Mouse (Mus musculus) cerebellum, adult 2 months (tissue): ENCODE results near the gene Pld1. TPM values are rescaled to one million over a fixed set of nuclear protein-coding genes. Genes with fewer than 3 reads are reported as not detected.

Experiments used
- DNase-seq, 2 experiments: peaks; one replicate each; pipeline ENCODE4 v3.0.0; 2021
- H3K27ac ChIP-seq: fragments of 200-500 bp; 2 replicates; pipeline ENCODE4 v1.5.1; 2012; ENCODE audit warnings: low read length, control low read depth, inconsistent platforms; ENCODE audit not compliant: insufficient read depth
- H3K27me3 ChIP-seq: fragments of 200-500 bp; 2 replicates; pipeline ENCODE4 v1.6.1; 2012; ENCODE audit warnings: inconsistent platforms, mild to moderate bottlenecking, low read length, moderate library complexity; ENCODE audit not compliant: control insufficient read depth, insufficient read depth
- H3K4me1 ChIP-seq: fragments of 200-500 bp; 2 replicates; pipeline ENCODE4 v1.6.1; 2011; ENCODE audit warnings: low read length; ENCODE audit not compliant: control insufficient read depth, insufficient read depth
- H3K4me3 ChIP-seq: fragments of 200-500 bp; replicated peaks from 2 replicates; pipeline ENCODE3; 2011; ENCODE audit warnings: mild to moderate bottlenecking, low read depth, low read length, control low read depth; ENCODE audit not compliant: insufficient read depth
- CTCF ChIP-seq: fragments of 200-500 bp; IDR thresholded peaks from 2 replicates; pipeline ENCODE4 v1.5.1; 2011; ENCODE audit warnings: low read depth, mild to moderate bottlenecking, control low read depth, low read length, moderate library complexity, borderline replicate concordance; ENCODE audit not compliant: insufficient read depth
- POLR2A ChIP-seq: fragments of 200-500 bp; IDR thresholded peaks from 2 replicates; pipeline ENCODE4 v1.6.1; 2011; ENCODE audit warnings: low read length, control low read depth, borderline replicate concordance; ENCODE audit not compliant: insufficient read depth
- WGBS: fragments of 180-500 bp; shearing (Covaris S2); methylation state at CpG from one replicate; pipeline ENCODE4 v1.1.7; 2018; 5-methylcytosine and 5-hydroxymethylcytosine counted together
- polyA plus RNA-seq: library from polyadenylated mRNA; depleted of rRNA; stranded (reverse); fragments of >200 nt; gene quantifications from 2 replicates; pipeline ENCODE4 v1.2.3, GENCODE M21; 2012

The Pld1 gene
- polyA plus RNA-seq, 1 experiment: 6.0 TPM

- Histone ChIP-seq H3K4me3 (no peak overlapping the region), H3K27me3 (no peaks in the 10 kb centered on the region), H3K4me1 (no peaks in the 10 kb centered on the region), H3K27ac (no peak overlapping the region)
- TF ChIP-seq POLR2A (no peak), CTCF (no peak)
- no peak for DNase-seq
- 70% methylated on average over 5 of the region's 5 CpGs for WGBS
Measured at GRCm38 (mm10) chr3:28047599-28047998, 109.1 kb downstream of the Pld1 start.

GRCm38 (mm10) chr3:28049526-28049925 is 111.0 kb downstream of the Pld1 start:
- WGBS: 95% methylated on average over 2 of the region's 2 CpGs
- H3K4me3 ChIP-seq: no peak overlapping the region
- TF ChIP-seq CTCF: no peak
- no peak for TF ChIP-seq POLR2A
- H3K4me1 ChIP-seq: no peaks in the 10 kb centered on the region
- DNase-seq: no peak
- H3K27ac ChIP-seq: no peak overlapping the region
- no peaks in the 10 kb centered on the region for H3K27me3 ChIP-seq

DNA sequence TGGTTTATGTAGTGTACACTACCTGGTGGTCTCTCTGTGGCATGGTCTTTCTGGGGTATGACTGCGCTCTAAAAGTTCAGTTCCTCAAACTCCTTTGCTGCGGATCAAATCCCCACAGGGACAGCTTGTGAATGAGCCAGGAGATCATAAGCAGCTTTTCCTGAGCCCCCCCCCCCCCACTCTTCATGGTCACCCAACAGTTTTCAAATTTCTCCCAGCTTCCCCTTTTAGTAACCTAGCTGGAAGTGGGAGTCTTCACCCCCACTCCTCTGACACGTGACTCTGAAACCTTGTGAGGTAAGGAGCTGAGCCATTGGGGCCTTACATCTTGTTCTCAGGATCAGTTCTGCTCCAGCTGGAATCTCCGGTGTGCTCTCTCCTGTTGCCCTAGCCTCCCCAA is 114.6 kb downstream of the Pld1 start:
- H3K27me3 ChIP-seq: no peaks in the 10 kb centered on the region
- no peak for DNase-seq
- no peaks in the 10 kb centered on the region for H3K4me1 ChIP-seq
- no peak overlapping the region for H3K4me3 ChIP-seq
- WGBS: 89% methylated on average over 4 of the region's 4 CpGs
- no peak for TF ChIP-seq POLR2A
- no peak for TF ChIP-seq CTCF
- no peak overlapping the region for H3K27ac ChIP-seq

DNA sequence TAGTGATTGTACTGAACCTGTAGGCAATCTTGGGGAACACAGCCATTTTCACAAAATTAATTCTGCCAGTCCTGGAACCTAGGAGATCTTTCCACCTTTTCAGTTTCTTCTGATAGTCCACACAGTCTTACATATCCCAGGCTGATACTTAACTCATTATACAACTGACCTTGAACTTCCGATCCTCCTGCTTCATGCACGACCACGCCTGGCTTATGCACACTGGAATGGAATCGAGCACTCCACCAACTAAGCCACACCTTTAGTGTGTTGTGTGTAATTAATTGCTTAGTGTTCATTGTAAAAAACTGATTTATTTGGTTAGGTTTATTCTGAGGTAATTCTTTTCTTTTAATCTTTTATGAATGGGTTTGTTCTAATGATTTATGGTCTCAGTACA is 122.2 kb downstream of the Pld1 start:
- DNase-seq: no peak
- Histone ChIP-seq H3K4me1 (no peaks in the 10 kb centered on the region), H3K27ac (no peak overlapping the region), H3K27me3 (no peaks in the 10 kb centered on the region), H3K4me3 (no peak overlapping the region)
- no peak for TF ChIP-seq CTCF
- TF ChIP-seq POLR2A: no peak
- 95% methylated on average over 4 of the region's 4 CpGs for WGBS

DNA sequence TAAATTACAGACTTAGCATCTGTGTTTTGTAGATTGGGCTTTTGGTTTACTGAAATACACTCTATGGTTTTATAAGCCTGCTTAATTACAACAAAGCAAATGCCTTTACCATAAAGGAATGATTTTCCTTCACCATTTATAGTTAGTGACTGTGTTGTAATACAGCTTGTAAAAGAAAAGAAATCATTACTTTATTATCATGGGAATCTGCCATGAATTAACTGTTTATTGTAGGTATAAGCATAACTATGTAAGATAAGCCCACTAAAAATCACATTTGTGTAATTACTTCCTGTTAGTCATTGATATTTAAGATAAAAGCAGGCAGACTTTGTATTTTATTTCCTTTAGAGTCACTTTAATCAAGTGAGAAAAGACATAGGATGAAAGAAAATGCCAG is 122.7 kb downstream of the Pld1 start:
- no peak for DNase-seq
- Histone ChIP-seq H3K4me1 (no peaks in the 10 kb centered on the region), H3K4me3 (no peak overlapping the region), H3K27ac (no peak overlapping the region), H3K27me3 (no peaks in the 10 kb centered on the region)
- TF ChIP-seq POLR2A: no peak
- TF ChIP-seq CTCF: no peak

DNA sequence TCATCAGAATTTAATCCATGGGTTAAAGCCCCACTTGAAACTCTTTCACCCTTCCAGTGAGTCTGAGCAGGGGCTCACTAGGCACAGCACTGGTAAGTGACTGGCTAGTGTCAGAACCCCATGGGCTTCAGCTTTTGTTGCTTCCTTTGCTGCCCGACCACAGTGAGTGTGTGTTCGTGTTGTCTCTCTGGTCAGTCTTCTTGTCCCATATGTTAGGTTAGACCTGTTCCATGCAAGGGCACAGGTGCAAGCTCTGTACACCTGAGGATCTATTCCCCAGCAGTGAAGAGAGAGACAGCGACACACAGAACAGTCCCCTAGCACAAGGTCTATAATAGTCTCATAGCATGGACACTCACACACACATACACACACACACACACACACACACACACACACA is 140.7 kb downstream of the Pld1 start:
- Histone ChIP-seq H3K4me3 (no peak overlapping the region), H3K27me3 (no peaks in the 10 kb centered on the region), H3K4me1 (no peaks in the 10 kb centered on the region; the same call in 1 of the 2 replicates), H3K27ac (no peak overlapping the region)
- DNase-seq: no peak
- no peak for TF ChIP-seq POLR2A
- TF ChIP-seq CTCF: no peak
- WGBS: 89% methylated on average over 3 of the region's 3 CpGs

DNA sequence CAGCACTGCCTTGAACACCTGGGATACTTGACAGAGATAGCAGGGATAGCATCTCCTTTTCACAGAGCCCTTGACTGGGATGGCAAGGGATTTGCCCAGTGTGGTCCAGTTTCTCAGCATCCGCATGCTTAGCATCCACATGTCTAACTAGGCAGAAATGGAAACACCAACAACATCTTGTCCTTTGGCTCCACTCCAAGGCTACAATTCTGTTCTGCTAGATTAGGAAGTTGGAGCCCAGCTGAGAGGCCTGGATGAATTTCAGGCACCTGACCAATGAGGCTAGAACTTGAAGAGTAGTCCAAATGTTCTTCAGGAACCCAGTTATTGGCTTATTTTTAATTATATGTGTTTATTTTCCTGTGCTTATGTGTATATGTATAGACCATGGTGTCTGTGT is 141.6 kb downstream of the Pld1 start:
- DNase-seq: peak in 1 of 2 experiments; percentile 5
- Histone ChIP-seq H3K4me1 (no peaks in the 10 kb centered on the region; the same call in 1 of the 2 replicates), H3K4me3 (no peak overlapping the region), H3K27me3 (no peaks in the 10 kb centered on the region), H3K27ac (no peak overlapping the region)
- 43% methylated on average over 1 of the region's 1 CpGs for WGBS
- TF ChIP-seq CTCF (no peak), POLR2A (no peak)

- no peaks in the 10 kb centered on the region; the same call in 1 of the 2 replicates for H3K4me1 ChIP-seq
- no peak for TF ChIP-seq POLR2A
- TF ChIP-seq CTCF: no peak
- H3K4me3 ChIP-seq: no peak overlapping the region
- no peak overlapping the region for H3K27ac ChIP-seq
- WGBS: 71% methylated on average over 6 of the region's 6 CpGs
- no peak for DNase-seq
- no peaks in the 10 kb centered on the region for H3K27me3 ChIP-seq
Measured at GRCm38 (mm10) chr3:28081012-28081411, 142.5 kb downstream of the Pld1 start.

- Histone ChIP-seq H3K4me1 (no peaks in the 10 kb centered on the region; the same call in 1 of the 2 replicates), H3K27ac (no peak overlapping the region), H3K27me3 (no peaks in the 10 kb centered on the region), H3K4me3 (no peak overlapping the region)
- DNase-seq: no peak
- 71% methylated on average over 3 of the region's 3 CpGs for WGBS
- TF ChIP-seq POLR2A (no peak), CTCF (no peak)
Measured at GRCm38 (mm10) chr3:28083218-28083617, 144.7 kb downstream of the Pld1 start.
